In genomic region chr13:4939849-4940248, GRCm38 (mm10) we compare ENCODE assay signal across 22 mouse cellular contexts.
"Had no signal": no experiment of that assay in that cellular context is flagged by ENCODE, and none has a peak within 500 bp of the region (broad histone marks: within the 10 kb centered on the region; RNA-seq: fewer than 3 reads in every experiment).

No protein-coding gene starts in this region.

- ATAC-seq: liver, postnatal 0 days; midbrain, embryonic 13.5 days; midbrain, embryonic 15.5 days had no signal

- H3K36me3 ChIP-seq: liver, embryonic 13.5 days; liver, embryonic 15.5 days; lung, embryonic 15.5 days; midbrain, embryonic 13.5 days; midbrain, embryonic 15.5 days; neural tube, embryonic 13.5 days; neural tube, embryonic 15.5 days had no signal

- H3K4me3 ChIP-seq: liver, embryonic 13.5 days; liver, embryonic 15.5 days; lung, embryonic 15.5 days; megakaryocyte, embryonic 14.5 days; midbrain, embryonic 13.5 days; midbrain, embryonic 15.5 days; myocyte; neural tube, embryonic 13.5 days; neural tube, embryonic 15.5 days had no signal

- H3K27ac ChIP-seq: liver, embryonic 13.5 days; liver, embryonic 15.5 days; lung, embryonic 15.5 days; macrophage; midbrain, embryonic 13.5 days; midbrain, embryonic 15.5 days; neural tube, embryonic 13.5 days; neural tube, embryonic 15.5 days had no signal

- H3K9ac ChIP-seq: liver, embryonic 13.5 days; liver, embryonic 15.5 days; liver, postnatal 0 days; lung, embryonic 15.5 days; midbrain, embryonic 13.5 days; midbrain, embryonic 15.5 days; neural tube, embryonic 13.5 days; neural tube, embryonic 15.5 days had no signal

- H3K27me3 ChIP-seq: liver, embryonic 13.5 days; liver, embryonic 15.5 days; lung, embryonic 15.5 days; megakaryocyte, embryonic 14.5 days; midbrain, embryonic 13.5 days; midbrain, embryonic 15.5 days; neural tube, embryonic 13.5 days; neural tube, embryonic 15.5 days had no signal

- H3K4me2 ChIP-seq: liver, embryonic 13.5 days; liver, embryonic 15.5 days; lung, embryonic 15.5 days; midbrain, embryonic 11.5 days; midbrain, embryonic 13.5 days; midbrain, embryonic 15.5 days; neural tube, embryonic 13.5 days; neural tube, embryonic 15.5 days had no signal

- DNase-seq: liver, embryonic 13.5 days; liver, postnatal 0 days; lung, adult 2 months; lung, postnatal 10 days; lung, postnatal 36 days; retina, postnatal 1 day; right cerebral cortex, adult 18-20 months; right cerebral cortex, postnatal 25 days; right cerebral cortex, postnatal 4 days; spleen, adult 18-20 months; thymus, adult 18-20 months; thymus, postnatal 36 days had no signal

- H3K9me3 ChIP-seq: liver, embryonic 13.5 days; liver, embryonic 15.5 days; lung, embryonic 15.5 days; megakaryocyte, embryonic 14.5 days; midbrain, embryonic 13.5 days; midbrain, embryonic 15.5 days; neural tube, embryonic 13.5 days; neural tube, embryonic 15.5 days had no signal

- H3K4me1 ChIP-seq: liver, embryonic 13.5 days; liver, embryonic 15.5 days; lung, embryonic 15.5 days; megakaryocyte, embryonic 14.5 days; midbrain, embryonic 13.5 days; midbrain, embryonic 15.5 days had no signal
